Mouse (Mus musculus) heart, adult 2 months (tissue): Measurements from ENCODE around the gene Hk2. TPM values are rescaled to one million over a fixed set of nuclear protein-coding genes. Genes with fewer than 3 reads are reported as not detected.

ENCODE experiments used
- DNase-seq, 2 experiments: peaks; one replicate each; pipeline ENCODE4 v3.0.0; 2021
- H3K27ac ChIP-seq: fragments of 200-600 bp; 2 replicates; pipeline ENCODE4 v1.8.1; 2022
- H3K27me3 ChIP-seq: fragments of 200-500 bp; 2 replicates; pipeline ENCODE4 v1.6.1; 2012; ENCODE audit warnings: mild to moderate bottlenecking, low read length, inconsistent platforms, mixed read lengths; ENCODE audit not compliant: control insufficient read depth, insufficient read depth
- H3K36me3 ChIP-seq: fragments of 200-500 bp; 2 replicates; pipeline ENCODE4 v1.6.1; 2012; ENCODE audit warnings: low read length, inconsistent platforms; ENCODE audit not compliant: control insufficient read depth, insufficient read depth
- H3K4me1 ChIP-seq: fragments of 200-500 bp; 2 replicates; pipeline ENCODE4 v1.6.1; 2011; ENCODE audit warnings: low read length; ENCODE audit not compliant: control insufficient read depth, insufficient read depth
- H3K4me3 ChIP-seq: fragments of 200-600 bp; 2 replicates; pipeline ENCODE4 v1.8.1; 2022
- H3K79me2 ChIP-seq: fragments of 200-500 bp; replicated peaks from 2 replicates; pipeline ENCODE4 v1.6.1; 2012; ENCODE audit warnings: mild to moderate bottlenecking, inconsistent platforms, low read length, moderate library complexity, mixed read lengths; ENCODE audit not compliant: control insufficient read depth, insufficient read depth
- H3K9ac ChIP-seq: fragments of 200-500 bp; 2 replicates; pipeline ENCODE4 v1.6.1; 2012; ENCODE audit warnings: low read depth, mild to moderate bottlenecking, control low read depth, inconsistent platforms, low read length, mixed read lengths
- CTCF ChIP-seq: fragments of 200-600 bp; IDR thresholded peaks from 2 replicates; pipeline ENCODE4 v1.8.1; 2022; ENCODE audit warnings: antibody characterized with exemption, mild to moderate bottlenecking, moderate library complexity
- EP300 ChIP-seq: fragments of 200-500 bp; IDR thresholded peaks from 2 replicates; pipeline ENCODE4 v1.6.1; 2011; ENCODE audit warnings: low read depth, low read length, control low read depth; ENCODE audit not compliant: insufficient read depth
- POLR2A ChIP-seq: fragments of 200-500 bp; IDR thresholded peaks from 2 replicates; pipeline ENCODE4 v1.6.1; 2011; ENCODE audit warnings: mild to moderate bottlenecking, low read depth, low read length, control low read depth; ENCODE audit not compliant: insufficient read depth
- WGBS: fragments of 180-500 bp; shearing (Covaris S2); methylation state at CpG from one replicate; pipeline ENCODE4 v1.1.7; 2018; 5-methylcytosine and 5-hydroxymethylcytosine counted together
- intact Hi-C: fragments of 180-260 bp; cut with DNase I; formaldehyde crosslinking; loops from one replicate; pipeline ENCODE4 v1.15.1; 2025
- polyA plus RNA-seq: library from polyadenylated mRNA; depleted of rRNA; stranded (reverse); fragments of >200 nt; gene quantifications from 2 replicates; pipeline ENCODE4 v1.2.3, GENCODE M21; 2012
- total RNA-seq, 2 experiments: library from RNA; stranded (reverse); gene quantifications; 2 replicates each; pipeline ENCODE4 v1.2.3; 2021

Hk2 gene
- total and polyA plus RNA-seq, 3 experiments: 104 to 363 (median 325) TPM

DNA sequence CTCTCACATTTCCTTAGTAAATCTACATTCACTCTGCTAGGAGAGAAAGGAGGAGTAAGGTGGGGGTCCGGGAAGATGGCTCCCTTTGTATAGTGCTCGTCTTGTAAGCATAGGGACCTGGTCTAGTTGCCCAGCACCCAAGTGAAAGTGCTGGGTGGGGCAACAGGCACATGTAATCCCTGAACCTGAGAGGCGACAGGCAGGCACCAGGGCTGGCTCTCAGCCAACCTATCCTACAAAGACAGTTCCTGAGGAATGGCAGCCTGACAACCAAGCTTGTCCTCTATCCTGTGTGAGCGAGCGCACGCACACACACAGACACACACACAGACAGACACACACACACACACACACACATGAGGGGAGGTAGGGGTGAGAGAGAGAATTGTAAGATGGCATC is 32.2 kb upstream of the Hk2 start:
- H3K4me1 ChIP-seq: no peaks in the 10 kb centered on the region
- intact Hi-C loops: no loop called here
- H3K36me3 ChIP-seq: no peaks in the 10 kb centered on the region
- no peaks in the 10 kb centered on the region for H3K27me3 ChIP-seq
- H3K27ac ChIP-seq: no peak overlapping the region
- DNase-seq: no peak
- TF ChIP-seq EP300 (no peak), POLR2A (no peak), CTCF (no peak)
- H3K79me2 ChIP-seq: no peaks in the 10 kb centered on the region
- no peak overlapping the region for H3K9ac ChIP-seq
- 63% methylated on average over 6 of the region's 6 CpGs for WGBS
- no peak overlapping the region for H3K4me3 ChIP-seq

DNA sequence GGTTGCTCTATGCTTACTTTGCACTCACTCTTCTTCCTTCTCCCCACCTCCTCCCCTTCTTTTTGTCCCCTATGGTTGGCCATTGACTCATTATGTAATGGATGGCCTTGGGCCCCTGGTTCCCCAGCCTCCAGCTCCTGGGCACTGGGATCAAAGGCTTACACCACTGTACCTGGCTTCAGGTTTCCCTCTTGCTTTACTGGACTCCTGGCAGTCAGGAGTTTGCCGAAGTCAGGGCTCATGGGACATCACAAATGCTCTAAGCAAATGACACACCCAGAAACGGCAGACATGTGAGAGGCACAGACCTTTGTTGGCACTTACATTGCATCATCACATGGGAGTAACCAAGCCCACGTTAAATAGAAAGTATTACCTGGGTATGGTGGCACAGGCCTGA is 31.6 kb upstream of the Hk2 start:
- Histone ChIP-seq H3K27me3 (no peaks in the 10 kb centered on the region), H3K9ac (no peak overlapping the region), H3K4me3 (no peak overlapping the region), H3K36me3 (no peaks in the 10 kb centered on the region), H3K4me1 (no peaks in the 10 kb centered on the region), H3K27ac (no peak overlapping the region), H3K79me2 (no peaks in the 10 kb centered on the region)
- intact Hi-C loops: no loop called here
- DNase-seq: no peak
- 80% methylated on average over 3 of the region's 3 CpGs for WGBS
- no peak for TF ChIP-seq CTCF
- no peak for TF ChIP-seq EP300
- TF ChIP-seq POLR2A: no peak

DNA sequence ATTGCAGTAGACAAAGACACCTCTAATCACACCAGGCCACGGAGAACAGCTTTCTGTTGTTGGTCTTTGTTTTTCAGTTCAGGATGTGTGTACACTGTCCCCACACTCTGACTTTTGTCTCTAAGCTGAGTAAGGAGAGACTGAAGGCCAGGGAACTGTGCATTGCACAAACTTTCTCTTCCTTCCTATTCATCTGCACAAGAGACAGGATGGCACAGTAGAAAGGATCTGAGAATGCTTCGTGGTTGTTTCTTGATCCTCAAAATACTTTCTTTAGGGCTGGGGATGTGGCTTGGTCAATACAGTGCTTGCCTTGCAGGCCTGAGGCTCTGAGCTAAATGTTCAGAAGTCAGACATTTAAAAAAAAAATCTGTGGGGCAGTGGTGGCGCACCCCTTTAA is 30.7 kb upstream of the Hk2 start:
- no peaks in the 10 kb centered on the region for H3K27me3 ChIP-seq
- H3K4me3 ChIP-seq: no peak overlapping the region
- intact Hi-C loops: no loop called here
- DNase-seq: no peak
- H3K9ac ChIP-seq: no peak overlapping the region
- TF ChIP-seq EP300: no peak
- no peak for TF ChIP-seq POLR2A
- TF ChIP-seq CTCF: no peak
- no peaks in the 10 kb centered on the region for H3K36me3 ChIP-seq
- H3K27ac ChIP-seq: no peak overlapping the region
- 70% methylated on average over 3 of the region's 3 CpGs for WGBS
- no peaks in the 10 kb centered on the region for H3K4me1 ChIP-seq
- H3K79me2 ChIP-seq: no peaks in the 10 kb centered on the region

DNA sequence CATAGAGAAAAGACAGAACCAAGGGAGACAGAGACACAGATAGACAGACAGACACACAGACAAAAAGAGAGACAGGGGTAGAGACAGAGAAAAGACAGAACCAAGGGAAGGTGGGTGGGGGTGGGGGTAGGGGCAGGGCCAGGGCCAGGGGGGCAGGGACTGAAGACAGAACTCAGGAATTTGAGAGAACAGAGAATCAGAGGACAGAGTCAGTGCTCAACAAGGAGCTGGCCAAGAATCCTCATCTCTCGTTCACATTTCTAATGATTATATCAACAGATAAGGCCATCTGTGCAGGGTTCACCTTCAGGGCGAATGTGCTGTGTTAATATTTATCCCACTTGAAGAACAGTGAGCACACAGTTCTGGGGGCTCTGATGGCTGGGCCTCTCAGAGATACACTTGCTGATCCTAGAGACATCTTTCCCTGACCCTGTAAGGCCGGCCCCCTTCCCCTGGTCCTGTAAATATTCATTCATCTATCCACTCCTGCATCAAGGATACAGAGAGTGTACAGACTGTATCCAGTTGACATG is 24.0 kb upstream of the Hk2 start:
- intact Hi-C loops: no loop called here
- Histone ChIP-seq H3K4me1 (no peaks in the 10 kb centered on the region), H3K4me3 (no peak overlapping the region), H3K9ac (no peak overlapping the region), H3K27ac (no peak overlapping the region), H3K79me2 (no peaks in the 10 kb centered on the region), H3K27me3 (no peaks in the 10 kb centered on the region), H3K36me3 (no peaks in the 10 kb centered on the region)
- 48% methylated on average over 3 of the region's 3 CpGs for WGBS
- no peak for DNase-seq
- TF ChIP-seq EP300: no peak
- no peak for TF ChIP-seq CTCF
- no peak for TF ChIP-seq POLR2A

DNA sequence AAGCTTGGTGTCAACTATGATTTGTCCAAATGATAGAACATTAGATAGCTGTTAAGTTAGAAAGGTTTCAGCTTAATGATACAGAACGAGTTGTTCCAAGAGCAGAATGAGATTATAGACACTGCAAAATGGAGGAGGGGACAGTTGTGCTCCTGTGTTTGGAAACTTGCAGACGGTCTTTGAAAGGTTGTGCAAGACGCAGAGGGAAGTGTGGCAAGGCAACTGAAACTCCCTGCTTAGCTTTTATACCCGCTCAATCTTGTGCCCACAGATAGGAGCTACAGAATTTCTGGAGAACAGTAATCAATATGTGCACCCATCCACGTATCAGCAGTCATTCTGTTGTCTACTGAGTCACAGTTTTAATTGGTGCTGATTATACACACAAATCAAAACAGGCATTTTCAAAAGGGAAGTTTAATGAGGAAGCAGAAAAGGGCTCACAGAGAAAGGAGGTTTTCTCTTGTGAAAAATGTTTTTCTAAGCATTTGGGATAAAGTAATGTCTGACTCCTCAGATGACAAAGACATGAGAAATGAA is 23.1 kb upstream of the Hk2 start:
- Histone ChIP-seq H3K79me2 (no peaks in the 10 kb centered on the region), H3K9ac (no peak overlapping the region), H3K27ac (no peak overlapping the region), H3K4me3 (no peak overlapping the region), H3K27me3 (no peaks in the 10 kb centered on the region), H3K36me3 (no peaks in the 10 kb centered on the region), H3K4me1 (no peaks in the 10 kb centered on the region)
- 60% methylated on average over 5 of the region's 5 CpGs for WGBS
- TF ChIP-seq CTCF (no peak), EP300 (no peak), POLR2A (no peak)
- DNase-seq: no peak
- intact Hi-C loops: no loop called here

DNA sequence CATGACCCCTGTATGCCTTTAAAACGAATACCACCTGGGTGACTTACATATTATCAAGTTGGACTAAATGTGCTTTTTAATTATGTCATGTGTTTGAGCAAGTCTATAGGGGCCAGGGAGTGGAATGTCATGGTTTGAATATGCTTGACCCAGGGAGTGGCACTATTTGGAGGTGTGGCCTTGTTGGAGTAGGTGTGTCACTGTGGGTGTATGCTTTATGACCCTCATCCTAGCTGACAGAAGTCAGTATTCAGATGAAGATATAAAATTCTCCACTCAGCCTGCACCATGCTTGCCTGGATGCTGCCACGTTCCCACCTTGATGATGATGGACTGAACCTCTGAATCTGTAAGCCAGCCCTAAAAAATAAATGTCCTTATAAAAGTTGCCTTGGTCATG is 16.6 kb upstream of the Hk2 start:
- WGBS: 88% methylated on average over 2 of the region's 2 CpGs
- Histone ChIP-seq H3K27me3 (no peaks in the 10 kb centered on the region), H3K27ac (no peak overlapping the region), H3K79me2 (no peaks in the 10 kb centered on the region), H3K4me1 (no peaks in the 10 kb centered on the region), H3K4me3 (no peak overlapping the region), H3K36me3 (no peaks in the 10 kb centered on the region), H3K9ac (no peak overlapping the region)
- intact Hi-C loops: no loop called here
- TF ChIP-seq CTCF (no peak), POLR2A (no peak), EP300 (no peak)
- DNase-seq: no peak
